Mouse (Mus musculus): ENCODE results near the gene Espn.

Gene Espn

DNA sequence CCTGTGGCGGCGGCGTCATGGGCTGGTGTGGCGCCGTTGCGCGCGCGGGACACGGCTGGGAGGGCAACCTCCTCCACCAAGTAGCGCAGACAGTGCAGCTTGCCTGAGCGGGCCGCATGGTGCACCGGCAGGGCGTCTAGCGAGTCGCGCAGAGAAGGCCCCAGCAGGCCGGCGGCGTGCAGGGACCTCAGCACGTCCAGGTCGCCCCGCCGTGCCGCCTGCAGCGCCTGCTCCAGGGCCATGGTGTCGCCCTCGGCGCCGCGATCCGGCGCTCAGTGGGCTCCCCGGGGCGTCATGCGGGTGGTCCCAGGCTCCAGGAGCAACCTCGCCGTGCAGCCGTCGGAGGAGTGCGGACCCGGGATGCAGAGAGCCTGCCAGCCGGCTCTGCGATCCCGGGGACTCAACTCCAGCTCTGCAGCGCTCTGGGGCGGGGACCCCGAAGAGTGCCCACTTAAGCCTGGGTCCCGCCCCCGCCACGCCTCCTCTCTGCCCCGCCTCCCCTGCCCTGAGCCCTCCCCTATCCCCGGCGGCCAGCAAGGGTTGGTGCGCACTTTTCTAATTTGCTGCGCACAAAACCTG lies at the start of gene Espn:
Gene Espn, minus strand, starts transcription at position 406 of the 579 bp plus-strand sequence.
- DNase-seq (ENCODE audit: low spot score in 2 of 2), result no peak

DNA sequence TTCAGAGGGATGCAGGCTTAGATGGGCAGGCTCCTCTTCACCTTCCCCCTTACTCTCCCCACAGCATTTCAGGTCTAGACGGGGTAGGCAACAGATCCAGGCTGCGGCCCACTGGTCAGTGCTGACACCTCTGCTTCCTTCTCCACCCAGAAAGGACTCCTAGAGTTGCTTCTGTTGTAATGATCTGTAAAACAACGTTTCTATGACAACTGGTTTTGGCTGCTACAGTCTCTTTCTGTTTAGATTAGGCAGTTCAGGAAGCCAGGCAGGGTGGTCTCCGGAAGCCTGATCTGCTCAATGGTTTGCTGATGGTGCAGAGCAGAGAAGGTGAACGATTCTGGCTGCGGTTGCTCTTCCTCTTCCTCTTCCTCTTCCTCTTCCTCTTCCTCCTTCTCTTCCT lies 49.3 kb upstream of the Espn start:
- DNase-seq (ENCODE audit: low spot score in 2 of 2), result no peak

DNA sequence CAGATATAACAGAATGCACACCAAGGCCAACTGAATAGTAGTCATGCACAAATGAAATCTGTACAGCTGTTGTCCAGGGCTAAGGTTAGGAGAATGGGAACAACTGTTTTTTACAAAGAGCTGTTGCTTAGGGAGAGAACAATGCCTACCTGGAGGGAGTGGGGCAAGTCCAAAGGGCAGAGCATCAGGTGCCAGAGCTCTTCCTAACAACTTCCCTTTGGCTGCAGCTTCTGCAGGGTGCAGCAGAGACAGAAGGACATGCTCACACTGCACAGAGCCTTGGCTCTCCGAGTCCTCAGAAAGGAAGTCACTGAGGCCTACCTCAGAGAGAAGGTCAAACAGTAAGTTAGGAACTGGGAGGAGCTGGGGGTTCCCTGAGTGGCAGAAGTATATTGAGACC lies 47.4 kb upstream of the Espn start:
- DNase-seq (ENCODE audit: low spot score in 2 of 2), result no peak

DNA sequence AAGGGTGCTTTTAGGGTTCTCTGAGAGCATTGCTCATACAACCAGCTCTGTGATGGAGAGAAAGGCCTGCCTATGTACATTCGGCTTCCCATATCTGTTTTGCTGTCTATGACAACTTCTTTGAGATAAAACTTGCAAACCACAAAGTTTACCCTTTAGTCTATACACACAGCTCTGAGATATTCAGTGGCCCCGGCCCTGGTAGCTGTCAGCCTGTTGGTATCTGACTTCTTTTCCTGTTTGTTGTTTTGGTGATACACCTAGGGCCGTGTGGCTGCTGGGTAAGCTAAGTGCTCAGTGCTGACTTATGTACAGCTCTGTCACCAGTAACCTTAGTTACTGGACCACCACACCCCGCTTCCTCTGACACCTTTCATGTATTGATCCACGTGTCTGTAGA lies 45.4 kb upstream of the Espn start:
- no peak for DNase-seq (ENCODE audit: low spot score in 2 of 2)

DNA sequence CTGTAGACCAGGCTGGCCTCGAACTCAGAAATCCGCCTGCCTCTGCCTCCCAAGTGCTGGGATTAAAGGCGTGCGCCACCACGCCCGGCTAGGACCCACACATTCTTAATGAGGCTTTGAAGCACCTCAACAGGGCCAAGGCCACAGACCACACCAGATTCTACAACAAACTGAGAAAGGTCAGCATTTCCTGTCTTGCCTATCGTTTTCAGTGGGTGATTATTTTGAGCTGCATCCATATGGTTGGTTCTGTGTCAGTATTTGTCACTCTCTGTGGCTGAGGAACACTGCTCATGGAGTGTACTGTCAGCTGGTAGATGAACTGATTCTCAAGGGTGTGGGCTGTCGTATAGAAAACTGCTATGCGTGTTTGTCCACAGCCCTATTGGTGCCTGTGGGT lies 44.1 kb upstream of the Espn start:
- no peak for DNase-seq (ENCODE audit: low spot score in 2 of 2)

DNA sequence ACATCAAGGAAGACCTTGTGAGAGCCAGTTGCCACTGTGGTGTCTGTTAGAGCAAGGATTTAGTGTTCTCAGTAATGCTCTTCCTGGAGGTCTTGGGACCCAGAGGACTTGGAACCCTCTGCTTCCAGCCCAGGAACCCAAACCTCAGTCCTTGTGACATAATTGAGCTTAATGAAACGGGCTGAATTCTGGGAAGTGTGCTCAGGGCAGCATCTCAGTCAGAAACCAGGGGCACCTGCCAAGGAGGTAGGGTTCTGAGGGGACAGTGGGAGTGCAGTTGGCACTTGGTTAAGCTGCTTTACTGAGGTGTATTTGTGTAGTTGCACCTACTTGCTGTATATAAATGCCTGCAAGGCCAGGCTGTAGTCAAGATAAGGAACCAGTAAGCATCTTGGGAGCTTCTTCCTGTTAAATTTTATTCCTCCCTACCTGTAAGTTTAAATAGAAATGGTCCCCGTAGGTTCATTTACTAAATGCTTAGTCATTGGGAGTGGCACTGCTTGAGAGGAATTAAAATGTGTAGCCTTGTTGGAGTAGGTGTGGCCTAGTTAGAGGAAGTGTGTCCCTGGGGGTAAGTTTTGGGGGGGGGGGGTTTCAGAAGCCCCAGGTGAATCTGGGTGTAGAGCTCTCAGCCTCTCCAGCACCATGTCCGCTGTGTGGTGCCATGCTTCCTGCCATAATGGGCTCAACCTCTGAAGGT lies 42.5 kb upstream of the Espn start:
- no peak for DNase-seq (ENCODE audit: low spot score in 2 of 2)

DNA sequence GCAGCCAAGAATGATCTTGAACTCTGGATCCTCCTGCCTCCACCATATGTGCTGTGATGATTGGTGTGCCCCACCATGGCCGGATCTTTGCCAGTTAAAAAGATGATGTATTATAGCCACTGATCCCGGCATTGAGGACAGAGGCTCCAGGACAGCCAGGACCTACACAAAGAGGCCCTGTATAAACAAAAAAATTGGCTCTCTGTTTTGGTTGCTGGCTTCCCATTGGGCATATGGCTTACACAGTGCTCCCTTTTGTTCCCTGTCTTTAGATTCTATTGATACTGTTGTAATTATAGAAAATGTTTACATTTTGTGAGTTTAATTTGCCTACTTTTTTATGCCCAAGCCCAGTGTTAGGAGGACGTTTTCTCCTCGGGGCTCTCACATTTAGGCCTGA lies 40.4 kb upstream of the Espn start:
- no peak for DNase-seq (ENCODE audit: low spot score in 2 of 2)

DNA sequence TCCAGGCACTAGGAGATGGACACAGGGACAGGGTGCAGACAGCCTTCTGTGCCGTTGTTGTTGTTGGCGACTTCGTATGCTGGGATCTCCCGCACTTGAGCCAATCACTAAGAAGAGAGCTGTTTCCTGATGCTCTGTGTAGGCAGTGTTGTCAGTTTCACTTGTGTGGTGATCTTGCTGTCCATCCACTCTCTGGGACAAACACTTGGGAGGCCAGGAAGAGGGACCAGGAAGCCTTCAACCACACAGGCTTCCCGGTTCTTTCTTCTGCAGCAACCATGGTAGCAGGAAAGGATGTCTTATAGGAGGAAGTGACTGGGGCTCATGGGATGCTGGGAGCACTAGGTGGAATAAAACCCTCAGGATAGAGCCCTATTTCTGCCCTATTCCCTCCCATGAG lies 38.5 kb upstream of the Espn start:
- no peak for DNase-seq (ENCODE audit: low spot score in 2 of 2)

DNA sequence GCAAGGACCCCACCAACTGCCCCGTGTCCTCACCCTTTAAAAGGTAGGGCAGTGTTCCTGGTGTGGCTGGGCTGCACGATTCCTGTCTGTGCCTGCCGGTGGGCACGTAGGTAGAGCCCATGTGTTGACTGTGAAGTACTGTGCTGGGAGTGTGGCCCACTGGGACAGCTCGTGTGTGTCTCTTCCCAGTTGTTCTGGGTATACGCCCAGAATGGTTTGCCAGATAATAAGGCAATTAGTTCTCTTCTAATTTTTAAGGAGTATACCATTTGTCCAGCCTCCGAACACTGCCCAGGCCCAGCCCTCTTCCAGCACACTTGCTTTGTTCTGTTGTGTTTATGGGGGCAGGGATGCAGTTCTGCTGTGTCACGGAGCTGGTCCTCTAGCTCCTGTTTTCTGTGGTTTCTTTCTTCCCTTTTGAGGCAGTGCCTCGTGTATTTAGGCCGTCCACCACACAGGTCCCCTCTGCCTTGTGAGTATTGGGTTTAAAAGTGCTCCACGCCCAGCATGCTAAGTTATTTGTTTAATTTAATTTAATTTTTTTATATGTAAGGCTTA lies 38.0 kb upstream of the Espn start:
- DNase-seq (ENCODE audit: low spot score in 2 of 2), result no peak

DNA sequence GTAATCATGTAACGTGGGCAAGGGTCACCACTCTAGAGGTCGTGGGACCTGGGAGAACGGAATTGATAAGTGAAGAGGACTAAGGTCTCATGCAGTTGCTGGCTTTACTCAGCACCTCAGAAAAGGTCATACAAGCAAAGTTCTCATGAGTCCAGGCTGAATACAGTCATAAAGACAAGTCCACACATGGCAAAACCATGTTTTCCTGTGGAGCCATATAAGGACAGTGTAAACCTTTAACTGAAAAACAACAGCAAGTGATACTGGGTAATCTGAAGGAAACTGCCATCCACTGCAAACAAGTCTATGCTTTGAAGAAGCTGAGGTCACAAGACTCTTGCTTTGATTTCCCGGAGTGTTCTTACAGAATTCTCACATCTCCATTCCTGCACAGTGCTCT lies 37.5 kb upstream of the Espn start:
- no peak for DNase-seq (ENCODE audit: low spot score in 2 of 2)

DNA sequence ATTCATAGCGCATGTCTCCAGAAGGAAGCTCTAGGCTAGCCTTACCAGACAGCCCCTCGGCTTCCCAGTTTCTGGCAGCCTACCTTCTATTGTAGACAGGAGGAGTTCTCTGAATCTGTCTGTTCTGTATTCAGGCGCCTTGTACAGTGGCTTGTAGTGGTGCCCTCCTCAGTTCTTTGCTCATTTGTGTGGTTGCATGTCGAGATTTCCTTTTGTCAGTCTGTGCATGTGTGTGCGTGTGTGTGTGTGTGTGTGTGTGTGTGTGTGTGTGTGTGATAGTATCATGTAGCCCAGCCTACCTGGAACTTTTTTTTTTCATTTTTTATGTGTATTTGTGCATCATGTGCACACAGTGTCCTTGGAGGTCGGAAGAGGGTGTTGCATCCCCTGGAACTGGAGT lies 36.9 kb upstream of the Espn start:
- no peak for DNase-seq (ENCODE audit: low spot score in 2 of 2)

DNA sequence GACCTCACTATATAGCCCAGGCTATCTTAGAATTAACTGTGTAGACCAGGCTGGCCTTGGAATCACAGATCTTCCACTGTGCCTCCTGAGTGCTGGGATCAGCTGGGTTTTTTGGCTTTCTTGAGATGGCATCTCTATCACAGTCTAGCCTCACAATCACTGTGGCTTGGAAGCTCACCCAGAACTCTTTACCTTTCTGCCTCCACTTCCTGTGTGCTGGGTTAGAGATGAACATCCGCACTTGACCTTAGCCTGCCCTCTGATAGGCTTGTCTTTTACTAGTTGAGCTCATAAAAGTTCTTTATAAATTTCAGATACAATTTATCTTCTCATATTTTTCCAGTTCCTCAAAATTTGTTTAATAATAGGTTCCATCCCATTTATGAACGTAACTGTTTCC lies 36.5 kb upstream of the Espn start:
- DNase-seq (ENCODE audit: low spot score in 2 of 2), result no peak

DNA sequence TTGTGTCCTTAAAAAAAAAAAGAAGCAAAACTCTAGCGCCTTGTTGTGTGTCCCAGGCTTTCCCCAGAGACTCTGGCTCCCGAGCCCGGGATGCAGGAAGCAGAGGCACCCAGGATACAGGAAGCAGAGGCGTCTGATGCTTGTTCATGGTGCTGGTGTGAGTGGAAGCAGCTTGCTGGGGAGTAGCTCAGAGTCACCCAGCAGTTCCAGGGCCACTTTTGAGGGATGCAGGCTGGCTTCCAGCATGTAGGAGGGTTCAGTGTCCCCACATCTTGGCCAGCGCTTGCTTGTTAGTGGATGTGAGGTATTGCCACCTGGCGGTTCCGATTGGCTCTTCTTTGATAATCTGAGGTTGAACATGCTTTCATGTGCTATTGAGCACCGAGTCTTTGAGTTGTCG lies 35.0 kb upstream of the Espn start:
- DNase-seq (ENCODE audit: low spot score in 2 of 2), result no peak

DNA sequence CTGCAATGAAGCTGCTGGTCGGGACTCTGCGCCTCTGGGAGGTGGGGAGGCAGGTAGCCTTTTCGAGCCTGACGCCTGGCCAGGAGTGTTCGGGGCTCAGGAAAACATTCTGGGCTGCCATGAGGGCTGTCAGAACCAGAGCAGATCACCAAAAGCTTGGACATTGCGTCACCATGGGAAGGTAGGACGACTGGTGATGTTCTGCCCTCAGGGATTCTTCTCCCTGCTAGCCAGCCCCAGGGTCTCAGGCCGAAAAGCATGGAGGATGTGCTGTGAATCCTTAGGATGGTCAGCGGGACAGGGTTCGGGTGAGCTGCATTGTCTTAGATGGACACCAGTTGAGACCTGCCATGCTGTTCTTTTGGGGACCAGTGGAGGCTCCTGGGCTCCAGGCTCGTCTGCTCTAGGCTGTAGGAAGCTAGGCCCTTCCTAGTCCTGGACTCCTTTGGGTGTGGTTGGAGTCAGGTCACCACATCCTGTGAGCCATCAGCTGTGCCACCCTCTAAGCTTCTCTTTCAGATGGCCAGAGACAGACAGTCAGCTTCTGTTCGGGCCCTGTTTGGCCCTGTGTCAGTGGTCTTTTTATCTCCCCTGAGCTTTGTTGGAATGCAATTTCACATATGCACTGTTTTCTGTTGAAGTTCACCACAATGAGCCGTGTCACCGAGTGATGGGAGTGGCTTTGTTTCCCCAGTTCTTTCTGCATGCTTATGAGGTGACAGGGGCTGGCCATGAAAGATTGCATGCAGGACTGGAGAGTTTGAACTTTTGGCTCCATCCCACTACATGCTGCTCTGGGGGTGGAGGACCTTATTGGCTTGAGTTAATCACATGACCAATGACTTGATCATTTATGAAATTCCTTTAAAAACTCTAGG lies 34.3 kb upstream of the Espn start:
- no peak for DNase-seq (ENCODE audit: low spot score in 2 of 2)

DNA sequence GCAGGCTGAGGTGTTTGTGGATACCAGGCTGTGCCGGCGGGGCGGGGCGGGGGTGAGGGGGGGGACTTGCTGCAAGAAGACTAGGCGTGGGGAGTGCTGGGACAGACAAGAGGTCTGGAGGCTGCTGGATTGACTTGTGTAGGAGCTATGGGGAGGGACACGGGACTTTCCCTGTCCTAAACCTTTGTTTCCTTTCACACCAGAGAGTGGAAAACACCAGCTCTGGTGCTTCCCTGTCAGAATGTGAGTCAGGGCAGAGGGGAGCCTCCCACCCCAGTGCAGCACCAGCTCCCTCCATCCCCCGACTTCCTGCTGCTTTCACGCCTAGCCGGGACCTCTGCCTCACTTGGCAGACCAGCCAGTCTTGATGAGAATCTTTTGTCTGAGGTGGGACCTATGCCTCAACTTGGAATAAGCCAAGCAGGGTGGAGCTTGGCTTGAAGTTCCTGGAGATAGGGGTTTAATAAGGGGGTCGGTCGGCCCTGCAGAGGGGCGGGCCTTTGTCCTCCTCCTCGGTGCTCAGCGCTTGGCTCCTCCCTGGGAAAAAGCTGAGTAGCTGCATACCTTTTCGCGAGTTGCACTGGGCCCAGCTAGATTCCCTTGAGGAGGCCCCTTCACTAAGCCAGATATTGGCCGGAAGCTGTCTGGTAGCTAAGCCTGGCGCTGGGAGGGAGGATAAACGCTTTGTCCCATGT lies 33.5 kb upstream of the Espn start:
- DNase-seq (ENCODE audit: low spot score in 2 of 2), result no peak

DNA sequence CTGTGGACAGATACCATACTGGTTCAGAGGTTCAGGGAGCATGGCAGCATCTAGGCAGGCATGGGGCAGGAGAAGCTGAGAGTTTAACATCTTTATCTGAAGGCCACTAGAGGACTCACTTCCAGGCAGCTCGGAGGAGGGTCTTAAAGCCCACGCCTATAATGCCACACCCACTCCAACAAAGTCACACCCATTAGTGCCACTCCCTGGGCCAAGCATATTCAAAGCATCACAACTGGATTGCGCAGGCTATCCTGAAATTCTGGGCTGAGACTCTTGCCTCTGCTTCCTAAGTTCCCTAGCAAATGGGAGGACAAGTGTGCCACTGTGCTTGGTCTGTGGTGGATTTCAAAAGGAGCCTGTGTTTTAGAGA lies 33.0 kb upstream of the Espn start:
- no peak for DNase-seq (ENCODE audit: low spot score in 2 of 2)

DNA sequence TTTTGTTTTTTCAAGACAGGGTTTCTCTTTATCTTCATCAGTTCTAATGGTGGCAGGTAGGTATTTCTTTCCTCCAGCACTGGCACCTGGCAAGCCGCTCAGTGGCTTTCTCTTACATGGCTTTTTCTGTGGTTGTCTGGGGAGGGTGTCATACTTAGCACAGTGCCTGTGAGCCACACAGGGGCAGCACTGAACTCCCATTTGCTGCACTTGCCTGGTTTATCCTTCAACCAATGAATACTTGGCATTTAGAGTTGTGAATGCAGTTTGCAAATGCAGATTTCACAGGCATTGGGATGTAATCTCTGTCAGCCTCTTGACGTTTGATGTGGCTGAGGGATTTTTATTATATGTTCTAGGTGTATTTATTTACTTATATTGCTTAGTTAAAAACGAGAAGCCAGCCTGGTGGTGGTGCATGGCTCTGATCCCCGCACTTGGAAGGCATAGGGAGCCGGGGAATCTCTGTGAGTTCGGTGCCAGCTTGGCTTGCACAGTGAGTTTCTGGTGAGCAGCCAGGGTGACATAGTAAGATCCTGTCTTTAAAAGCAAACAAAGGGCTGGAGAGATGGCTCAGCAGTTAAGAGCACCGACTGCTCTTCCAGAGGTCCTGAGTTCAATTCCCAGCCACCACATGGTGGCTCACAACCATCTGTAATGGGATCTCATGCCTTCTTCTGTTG lies 32.3 kb upstream of the Espn start:
- DNase-seq (ENCODE audit: low spot score in 2 of 2), result no peak

DNA sequence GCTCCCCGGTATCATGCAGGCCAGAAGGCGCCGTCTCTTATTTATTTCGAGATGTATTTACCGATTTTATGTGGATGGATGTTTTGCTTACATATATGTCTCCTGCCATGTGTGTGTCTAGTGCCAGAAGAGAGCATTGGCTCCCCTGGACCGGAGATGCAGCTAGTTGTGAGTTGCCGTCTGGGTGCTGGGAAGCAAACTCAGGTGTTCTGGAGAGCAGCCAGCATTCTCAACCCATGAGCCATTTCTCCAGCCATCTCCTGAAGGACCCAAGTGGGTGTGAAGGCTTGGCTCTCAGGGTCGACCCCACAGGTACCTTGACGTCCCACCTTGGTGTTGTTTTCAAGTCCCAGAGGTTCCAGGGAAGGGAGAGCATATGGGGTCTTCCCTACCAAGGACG lies 30.0 kb upstream of the Espn start:
- DNase-seq (ENCODE audit: low spot score in 2 of 2), result no peak

DNA sequence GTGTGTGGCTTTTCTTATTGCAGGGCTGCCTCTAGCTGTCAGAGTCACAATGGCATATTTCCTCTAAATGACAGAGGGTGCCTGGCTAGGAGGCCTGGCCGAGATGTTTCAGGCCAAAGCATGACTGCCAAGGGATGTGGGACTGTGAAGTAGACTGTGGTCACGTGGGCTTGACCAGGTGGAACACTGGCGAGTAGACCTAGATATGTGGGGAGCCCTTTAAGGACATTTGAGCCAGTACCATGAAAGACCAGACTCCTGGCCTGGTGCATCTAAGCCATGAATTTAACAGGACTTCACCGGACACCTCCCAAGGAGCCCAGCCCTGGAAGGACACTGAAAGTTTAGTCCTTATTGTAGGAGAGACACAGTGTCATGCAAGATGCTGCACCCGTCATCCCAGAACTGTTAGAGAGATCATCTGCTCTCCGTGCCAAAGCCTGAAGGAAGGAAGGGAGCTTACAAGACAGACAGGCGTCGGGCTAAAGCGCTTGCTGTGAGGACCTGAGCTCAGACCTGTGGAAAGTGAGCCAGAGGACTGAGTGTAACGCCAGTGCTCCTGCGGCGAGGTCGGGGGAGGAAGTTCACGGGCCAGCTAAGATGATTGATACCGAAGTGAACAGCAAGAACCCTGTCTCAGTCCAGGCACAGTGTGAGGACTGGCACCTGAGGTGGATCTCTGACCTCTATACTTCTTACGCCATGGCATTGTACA lies 27.9 kb upstream of the Espn start:
- DNase-seq (ENCODE audit: low spot score in 2 of 2), result no peak

DNA sequence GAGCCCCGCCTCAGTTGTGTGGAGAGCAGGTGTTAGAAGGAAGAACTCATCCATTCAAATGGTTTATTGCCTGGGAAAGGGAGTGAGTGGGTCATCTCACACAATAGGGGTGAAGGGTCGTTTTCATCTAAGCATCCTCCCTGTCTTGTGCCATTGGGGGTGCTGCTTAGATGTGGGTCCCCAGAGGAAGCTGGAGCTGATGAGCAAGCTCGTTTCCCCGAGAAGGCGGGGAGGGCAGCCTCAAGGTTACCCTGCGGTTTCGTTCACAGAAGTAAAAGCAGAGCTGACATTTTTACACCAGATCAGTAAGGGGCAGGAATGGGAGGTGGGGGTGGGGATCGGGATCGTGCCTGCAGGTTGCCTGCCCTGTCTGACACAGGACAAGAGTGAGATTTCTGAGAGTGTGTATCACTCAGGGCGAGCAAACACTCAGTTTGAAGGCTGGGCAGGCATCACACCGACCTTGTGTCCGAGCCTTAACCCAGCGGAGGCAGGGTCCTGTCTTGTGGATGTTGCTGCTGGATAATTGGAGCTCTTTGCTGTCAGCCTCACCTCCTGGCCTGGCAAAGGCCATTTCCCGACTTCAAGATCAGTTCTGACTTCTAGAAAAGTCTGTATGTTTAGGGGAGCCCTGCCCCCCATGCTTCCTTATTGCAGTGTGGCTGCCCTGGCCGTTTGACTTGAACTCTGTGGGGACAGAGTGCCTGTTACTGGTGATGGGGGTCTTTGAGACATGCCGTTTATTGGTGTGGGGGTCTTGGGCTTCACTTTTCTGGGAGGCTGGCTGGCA lies 26.9 kb upstream of the Espn start:
- DNase-seq (ENCODE audit: low spot score in 2 of 2), result no peak

All from frontal cortex, postnatal 10 days (tissue).